Mouse (Mus musculus) E14TG2a.4 (cell line): Measurements from ENCODE around the gene 4930404N11Rik.

Source experiments
- CTCF ChIP-seq: conservative IDR thresholded peaks from 2 replicates; pipeline ENCODE4 v1.5.1; 2014; ENCODE audit warnings: low read length
- POU5F1 ChIP-seq: IDR thresholded peaks from 2 replicates; pipeline ENCODE4 v1.6.1; 2014; ENCODE audit warnings: low read length, borderline replicate concordance

DNA sequence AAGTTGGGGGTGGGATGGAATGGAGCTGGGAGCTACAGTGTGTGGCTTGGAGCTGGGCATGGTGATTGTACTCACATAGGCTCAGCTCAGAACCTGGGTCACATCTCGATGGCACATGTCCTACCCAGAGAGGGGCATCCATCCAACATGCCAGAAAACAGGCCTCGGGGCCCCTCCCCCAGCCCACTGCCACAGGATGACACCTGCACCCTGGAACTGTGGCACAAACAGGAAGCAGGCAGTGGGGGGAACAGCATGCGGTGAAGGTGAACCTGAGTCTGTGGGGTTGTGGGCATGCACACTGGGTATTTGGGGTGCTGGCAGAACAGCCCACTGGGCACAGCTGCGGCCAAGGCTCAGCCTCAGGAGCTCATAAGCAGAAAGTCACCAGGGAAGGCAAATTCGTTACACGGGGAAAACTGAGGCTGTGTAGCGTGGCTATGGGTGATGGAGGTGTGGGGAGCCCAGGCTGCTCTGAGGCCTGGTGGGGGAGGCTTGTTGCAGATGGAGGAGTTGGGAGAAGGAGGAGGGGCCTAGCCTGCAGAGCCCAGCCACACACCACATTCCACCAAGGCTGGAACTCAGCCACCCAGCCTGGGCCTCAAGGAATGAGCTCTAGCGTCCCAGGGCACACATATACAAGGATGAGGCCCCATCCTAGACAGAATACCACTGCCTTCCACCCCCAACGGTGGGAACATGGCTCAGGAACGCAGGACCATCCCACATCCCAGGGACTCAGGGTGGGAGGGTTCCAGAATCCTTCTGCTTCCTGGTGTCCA, 36.2 kb downstream of the 4930404N11Rik start:
- TF ChIP-seq CTCF = no peak
- TF ChIP-seq POU5F1 = no peak
